ENCODE assay signal across 7 mouse cellular contexts in the genomic region with DNA sequence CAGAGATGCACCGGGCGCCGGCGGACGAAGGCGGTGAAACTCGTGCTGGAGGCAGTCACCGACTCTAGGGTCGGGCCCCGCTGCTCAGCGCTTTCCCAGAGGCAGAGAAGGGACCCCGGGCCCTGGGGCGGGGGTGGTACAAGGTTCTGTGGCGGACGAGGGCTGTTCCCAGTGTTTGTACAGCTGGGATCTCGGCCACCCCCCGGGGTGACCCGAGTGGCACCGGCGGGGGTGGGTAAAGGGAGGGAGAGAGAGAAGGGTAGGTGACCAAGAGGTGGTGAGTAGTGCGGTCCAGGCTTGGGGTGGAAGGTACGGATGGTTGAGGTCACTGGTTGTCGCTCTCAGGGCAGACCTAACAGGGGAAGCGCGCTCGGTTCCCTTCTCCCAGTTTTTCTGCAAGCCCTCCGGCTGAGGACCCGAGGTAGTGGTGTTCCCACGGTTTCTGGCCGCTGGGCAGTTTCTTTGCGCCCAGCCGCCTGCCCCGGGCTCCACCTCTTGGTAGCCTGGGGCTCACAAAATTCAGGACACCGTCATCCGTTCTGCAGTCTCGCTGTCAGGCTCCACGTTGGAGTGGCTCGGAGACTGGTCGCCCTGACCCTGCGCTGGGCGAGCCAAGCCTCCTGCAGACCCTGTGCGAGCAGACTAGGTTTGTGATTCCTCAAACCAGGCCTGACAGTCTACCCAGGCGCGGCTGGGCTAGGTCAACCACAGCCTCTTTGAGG.
DNase-seq lines count a peak whose midpoint lies in the region; ATAC-seq and TF ChIP-seq lines count a peak whose summit lies in the region.

No protein-coding gene starts in this region.

- no peaks in the 10 kb centered on the region for H3K36me3 ChIP-seq in lung, postnatal 0 days (ENCODE audit: insufficient read depth, low read length)
- no peaks in the 10 kb centered on the region for H3K36me3 ChIP-seq in forebrain, embryonic 15.5 days
- no peaks in the 10 kb centered on the region for H3K36me3 ChIP-seq in limb, embryonic 13.5 days

- H3K4me1 ChIP-seq in lung, postnatal 0 days (ENCODE audit: insufficient read depth, low read depth, low read length), result no peaks in the 10 kb centered on the region
- peaks cover 19% of the 10 kb centered on the region for H3K4me1 ChIP-seq in forebrain, embryonic 15.5 days
- H3K4me1 ChIP-seq in limb, embryonic 13.5 days, result peaks cover 53% of the 10 kb centered on the region

- ATAC-seq in lung, postnatal 0 days, result no peak
- ATAC-seq in forebrain, embryonic 15.5 days (replicated peaks), result 0 out of 2 replicates have a peak, but pooled peaks have one; percentile 16
- peak; percentile 41 for ATAC-seq in limb, embryonic 13.5 days (ENCODE audit: low FRiP score, low read depth)

- 10% methylated on average over 42 of the region's 44 CpGs for WGBS in lung, postnatal 0 days
- 4% methylated on average over 44 of the region's 44 CpGs for WGBS in forebrain, embryonic 15.5 days
- WGBS in limb, embryonic 13.5 days, result 5% methylated on average over 44 of the region's 44 CpGs

- TF ChIP-seq CTCF in lung, postnatal 0 days (IDR thresholded peaks at IDR 0.05), result no peak

- H3K27ac ChIP-seq in lung, postnatal 0 days (ENCODE audit: low read length), result no peak overlapping the region
- no peak overlapping the region for H3K27ac ChIP-seq in forebrain, embryonic 15.5 days (replicated peaks)
- peak overlapping the region; percentile 77 for H3K27ac ChIP-seq in limb, embryonic 13.5 days

- peak overlapping the region; percentile 62 for H3K4me2 ChIP-seq in lung, postnatal 0 days (replicated peaks; ENCODE audit: low read depth, low read length)
- peak overlapping the region; percentile 78 for H3K4me2 ChIP-seq in forebrain, embryonic 15.5 days (replicated peaks)
- H3K4me2 ChIP-seq in limb, embryonic 13.5 days (replicated peaks), result peak overlapping the region; percentile 96

- TF ChIP-seq EP300 in lung, postnatal 0 days (IDR thresholded peaks at IDR 0.05), result no peak

- peak overlapping the region; percentile 28 for H3K4me3 ChIP-seq in lung, postnatal 0 days (ENCODE audit: low read depth, low read length)
- peak overlapping the region; percentile 41 for H3K4me3 ChIP-seq in forebrain, embryonic 15.5 days
- H3K4me3 ChIP-seq in limb, embryonic 13.5 days, result peak overlapping the region; percentile 54

- no peak for DNase-seq in lung, postnatal 0 days (ENCODE audit: low spot score)
- DNase-seq in lung, postnatal 4 days, result no peak
- peak; percentile 42 for DNase-seq in retina, postnatal 1 day
- DNase-seq in layer of hippocampus, postnatal 25 days (ENCODE audit: extremely low spot score in 1 of 2, low spot score in 1 of 2), result no peak
- no peak for DNase-seq in right cerebral cortex, postnatal 14 days

- no peak overlapping the region for H3K9ac ChIP-seq in lung, postnatal 0 days (replicated peaks; ENCODE audit: low read depth)
- peak overlapping the region; percentile 41; the same call in 1 of the 2 replicates for H3K9ac ChIP-seq in forebrain, embryonic 15.5 days (replicated peaks)
- peak overlapping the region; percentile 81 for H3K9ac ChIP-seq in limb, embryonic 13.5 days

- no peaks in the 10 kb centered on the region for H3K9me3 ChIP-seq in lung, postnatal 0 days (ENCODE audit: low read length)
- no peaks in the 10 kb centered on the region for H3K9me3 ChIP-seq in forebrain, embryonic 15.5 days
- H3K9me3 ChIP-seq in limb, embryonic 13.5 days, result no peaks in the 10 kb centered on the region

- H3K27me3 ChIP-seq in lung, postnatal 0 days (replicated peaks; ENCODE audit: insufficient read depth, low read length), result peaks cover 27% of the 10 kb centered on the region
- H3K27me3 ChIP-seq in forebrain, embryonic 15.5 days, result peaks cover 73% of the 10 kb centered on the region
- peaks cover 60% of the 10 kb centered on the region for H3K27me3 ChIP-seq in limb, embryonic 13.5 days
